Mouse (Mus musculus): Measurements from ENCODE around the gene Nup188.

GRCm38 (mm10) chr2:30392114-30392576, 105.9 kb downstream of the Nup188 start, which contains the start of gene Dolpp1:
- TF ChIP-seq POLR2A (IDR thresholded peaks at IDR 0.05; ENCODE audit: borderline replicate concordance, extremely low read depth, low read depth, low read length) (peak; percentile 69; the same call in 1 of the 2 replicates), CTCF (IDR thresholded peaks at IDR 0.05; ENCODE audit: insufficient read depth, low read length) (no peak)

Measured in lung, adult 2 months (tissue).